Mouse (Mus musculus) kidney, postnatal 0 days (tissue): Measurements from ENCODE around the gene Bbs9. TPM values are rescaled to one million over a fixed set of nuclear protein-coding genes. Genes with fewer than 3 reads are reported as not detected.
"Not testable (repeated sequence)": the region's sequence is repeated elsewhere in the genome, so short reads cannot be mapped to it uniquely, and the experiment has no call there.

Source experiments
- ATAC-seq: fragments of 200-750 bp; cut with Nextera tagmentation; replicated peaks from 2 replicates; pipeline ENCODE4 v1.8.0; 2017; ENCODE audit warnings: low read depth, moderate number of reproducible peaks, moderate TSS enrichment, moderate library complexity; ENCODE audit not compliant: low FRiP score
- DNase-seq: peaks from one replicate; pipeline ENCODE4 v3.0.0-alpha.2; 2016; ENCODE audit warnings: low spot score
- H3K27ac ChIP-seq: fragments of 300-500 bp; sonication (generic); 2 replicates; pipeline ENCODE4 v1.5.1; 2014; ENCODE audit warnings: mild to moderate bottlenecking
- H3K27me3 ChIP-seq: fragments of 300-500 bp; sonication (generic); 2 replicates; pipeline ENCODE4 v1.6.1; 2014; ENCODE audit warnings: low read length, mixed read lengths; ENCODE audit not compliant: insufficient read depth
- H3K36me3 ChIP-seq: fragments of 300-500 bp; sonication (generic); 2 replicates; pipeline ENCODE4 v1.6.1; 2014; ENCODE audit warnings: low read length, mixed read lengths; ENCODE audit not compliant: insufficient read depth
- H3K4me1 ChIP-seq: fragments of 300-500 bp; sonication (generic); replicated peaks from 2 replicates; pipeline ENCODE4 v1.6.1; 2014; ENCODE audit warnings: antibody characterized with exemption, low read length, mixed read lengths; ENCODE audit not compliant: insufficient read depth
- H3K4me2 ChIP-seq: fragments of 300-500 bp; sonication (generic); 2 replicates; pipeline ENCODE4 v1.6.1; 2014; ENCODE audit warnings: mild to moderate bottlenecking, low read length, moderate library complexity, mixed read lengths
- H3K4me3 ChIP-seq: fragments of 300-500 bp; sonication (generic); replicated peaks from 2 replicates; pipeline ENCODE4 v1.5.1; 2014; ENCODE audit warnings: low read depth, low read length
- H3K9ac ChIP-seq: fragments of 300-500 bp; sonication (generic); 2 replicates; pipeline ENCODE4 v1.6.1; 2014; ENCODE audit warnings: low read depth, low read length
- H3K9me3 ChIP-seq: fragments of 300-500 bp; sonication (generic); replicated peaks from 2 replicates; pipeline ENCODE4 v1.6.1; 2016; ENCODE audit warnings: low read length, inconsistent platforms, mixed read lengths
- CTCF ChIP-seq: IDR thresholded peaks from 2 replicates; pipeline ENCODE4 v1.5.1; 2016; ENCODE audit warnings: antibody characterized with exemption, low read depth, mild to moderate bottlenecking, moderate library complexity
- WGBS: fragments of 180-500 bp; shearing (Covaris S2); extraction: QIAGEN DNeasy Blood & Tissue Kit; methylation state at CpG from one replicate; pipeline ENCODE4 v1.1.7; 2014; 5-methylcytosine and 5-hydroxymethylcytosine counted together
- polyA plus RNA-seq: library from polyadenylated mRNA; unstranded; fragments of >200 nt; fragmentation: Nextera tagmentation; extraction: Ambion mirVana; gene quantifications from 2 replicates; pipeline ENCODE4 v1.2.1, GENCODE M21; 2015

Bbs9 gene
- polyA plus RNA-seq, 1 experiment from 2014 or later = 10.1 TPM

DNA sequence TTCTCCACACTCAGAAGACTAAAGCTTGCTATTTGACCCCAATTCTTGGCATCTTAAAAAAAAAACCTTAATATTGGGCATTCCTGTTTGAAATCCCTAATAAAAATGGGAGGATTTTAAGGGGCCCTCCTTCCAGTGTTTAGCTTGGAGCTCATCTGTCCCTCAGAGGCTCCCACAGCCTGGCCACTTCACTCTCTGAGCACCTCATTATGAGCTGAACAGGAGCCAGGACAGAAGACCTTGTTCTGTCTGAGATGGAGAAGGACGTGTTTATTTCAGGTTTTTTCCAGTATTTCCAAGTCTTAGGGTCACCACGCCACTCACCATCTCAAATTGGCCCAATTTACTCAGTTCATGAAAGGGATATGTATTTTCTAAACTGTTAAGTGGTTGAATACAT, 370.5 kb downstream of the Bbs9 start:
- no peak overlapping the region for H3K4me2 ChIP-seq
- no peak overlapping the region for H3K4me3 ChIP-seq
- H3K4me1 ChIP-seq = no peaks in the 10 kb centered on the region
- WGBS = 96% methylated on average over 2 of the region's 2 CpGs
- H3K27ac ChIP-seq = no peak overlapping the region
- H3K27me3 ChIP-seq = no peaks in the 10 kb centered on the region
- no peaks in the 10 kb centered on the region for H3K9me3 ChIP-seq
- no peak overlapping the region for H3K9ac ChIP-seq
- ATAC-seq (no peak), DNase-seq (no peak)
- H3K36me3 ChIP-seq = no peaks in the 10 kb centered on the region
- TF ChIP-seq CTCF = no peak

DNA sequence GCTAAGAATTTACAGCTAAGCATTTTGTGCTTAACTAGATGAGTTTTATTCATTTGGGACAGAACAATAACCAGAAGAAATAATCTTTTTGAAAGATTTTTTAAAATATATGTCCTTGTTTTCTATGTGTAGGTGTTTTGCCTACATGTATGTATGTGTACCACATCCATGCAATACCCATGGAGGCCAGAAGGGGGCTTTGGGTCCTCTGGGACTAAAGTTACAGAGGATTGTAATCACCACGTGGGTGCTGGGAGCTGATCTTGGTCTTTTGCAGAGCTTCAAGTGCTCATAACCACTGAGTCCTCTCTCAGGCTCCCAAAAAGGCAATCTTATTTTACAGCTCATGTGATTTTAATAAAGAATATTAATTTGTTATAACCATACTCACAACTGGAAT, 371.3 kb downstream of the Bbs9 start:
- TF ChIP-seq CTCF = no peak
- no peaks in the 10 kb centered on the region for H3K4me1 ChIP-seq
- no peaks in the 10 kb centered on the region for H3K36me3 ChIP-seq
- no peak overlapping the region for H3K9ac ChIP-seq
- no peak overlapping the region for H3K27ac ChIP-seq
- WGBS = 88% methylated on average over 1 of the region's 1 CpGs
- no peak overlapping the region for H3K4me2 ChIP-seq
- H3K27me3 ChIP-seq = no peaks in the 10 kb centered on the region
- no peaks in the 10 kb centered on the region for H3K9me3 ChIP-seq
- DNase-seq (no peak), ATAC-seq (no peak)
- no peak overlapping the region for H3K4me3 ChIP-seq

- ATAC-seq (no peak), DNase-seq (no peak)
- Histone ChIP-seq H3K36me3 (no peaks in the 10 kb centered on the region), H3K4me3 (no peak overlapping the region), H3K4me2 (no peak overlapping the region), H3K9ac (no peak overlapping the region), H3K27me3 (no peaks in the 10 kb centered on the region), H3K4me1 (no peaks in the 10 kb centered on the region), H3K27ac (no peak overlapping the region), H3K9me3 (no peaks in the 10 kb centered on the region)
- WGBS = 94% methylated on average over 3 of the region's 3 CpGs
- no peak for TF ChIP-seq CTCF
These were observed 373.3 kb downstream of the Bbs9 start for GRCm38 (mm10) chr9:22848800-22849199.

GRCm38 (mm10) chr9:22849212-22849611, 373.7 kb downstream of the Bbs9 start:
- Histone ChIP-seq H3K4me3 (no peak overlapping the region), H3K36me3 (no peaks in the 10 kb centered on the region), H3K9ac (no peak overlapping the region), H3K4me2 (no peak overlapping the region), H3K27ac (no peak overlapping the region), H3K9me3 (no peaks in the 10 kb centered on the region), H3K4me1 (no peaks in the 10 kb centered on the region), H3K27me3 (no peaks in the 10 kb centered on the region)
- ATAC-seq (no peak), DNase-seq (no peak)
- WGBS = 63% methylated on average over 4 of the region's 4 CpGs
- no peak for TF ChIP-seq CTCF

GRCm38 (mm10) chr9:22869147-22869546, 393.6 kb downstream of the Bbs9 start:
- not testable (repeated sequence) for H3K9ac ChIP-seq, H3K27ac ChIP-seq, H3K27me3 ChIP-seq, H3K4me1 ChIP-seq, H3K36me3 ChIP-seq, DNase-seq, H3K4me2 ChIP-seq, H3K4me3 ChIP-seq, ATAC-seq, H3K9me3 ChIP-seq
- 78% methylated on average over 6 of the region's 6 CpGs for WGBS

DNA sequence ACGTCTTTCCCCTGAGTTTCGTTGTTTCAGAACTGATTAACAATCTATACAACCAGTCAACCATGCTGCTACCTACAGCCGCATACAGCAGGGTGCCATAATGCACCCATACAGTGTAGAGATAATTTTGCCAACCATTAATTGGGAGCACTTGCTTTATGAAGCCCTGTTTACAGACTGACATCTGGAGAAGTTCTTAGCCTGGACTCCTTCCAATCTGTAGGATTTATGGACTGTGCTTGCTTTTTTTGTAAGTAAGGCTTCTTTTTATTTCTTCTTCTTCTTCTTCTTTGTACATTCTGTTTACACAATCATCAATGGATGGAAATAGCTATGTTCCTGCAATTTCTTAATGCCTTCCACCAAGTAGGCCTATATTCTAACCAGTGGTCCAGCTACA, 395.1 kb downstream of the Bbs9 start:
- TF ChIP-seq CTCF = no peak
- Histone ChIP-seq H3K27ac (no peak overlapping the region), H3K9me3 (no peaks in the 10 kb centered on the region), H3K9ac (no peak overlapping the region), H3K4me2 (no peak overlapping the region), H3K4me3 (no peak overlapping the region), H3K36me3 (no peaks in the 10 kb centered on the region), H3K4me1 (no peaks in the 10 kb centered on the region), H3K27me3 (no peaks in the 10 kb centered on the region)
- peak; percentile 31 for DNase-seq
- 58% methylated on average over 3 of the region's 3 CpGs for WGBS
- ATAC-seq = no peak

GRCm38 (mm10) chr9:22875231-22875630, 399.7 kb downstream of the Bbs9 start:
- no peaks in the 10 kb centered on the region for H3K36me3 ChIP-seq
- H3K4me3 ChIP-seq = no peak overlapping the region
- H3K4me2 ChIP-seq = no peak overlapping the region
- WGBS = 40% methylated on average over 1 of the region's 1 CpGs
- no peak for TF ChIP-seq CTCF
- no peak overlapping the region for H3K27ac ChIP-seq
- DNase-seq (no peak), ATAC-seq (no peak)
- no peak overlapping the region for H3K9ac ChIP-seq
- H3K9me3 ChIP-seq = no peaks in the 10 kb centered on the region
- no peaks in the 10 kb centered on the region for H3K27me3 ChIP-seq
- H3K4me1 ChIP-seq = no peaks in the 10 kb centered on the region
